Mouse (Mus musculus): ENCODE data around the gene Mdm2. TPM values are rescaled to one million over a fixed set of nuclear protein-coding genes. Genes with fewer than 3 reads are reported as not detected.

Gene Mdm2
- polyA plus RNA-seq, 1 experiment from 2014 or later, result 63.1 TPM

DNA sequence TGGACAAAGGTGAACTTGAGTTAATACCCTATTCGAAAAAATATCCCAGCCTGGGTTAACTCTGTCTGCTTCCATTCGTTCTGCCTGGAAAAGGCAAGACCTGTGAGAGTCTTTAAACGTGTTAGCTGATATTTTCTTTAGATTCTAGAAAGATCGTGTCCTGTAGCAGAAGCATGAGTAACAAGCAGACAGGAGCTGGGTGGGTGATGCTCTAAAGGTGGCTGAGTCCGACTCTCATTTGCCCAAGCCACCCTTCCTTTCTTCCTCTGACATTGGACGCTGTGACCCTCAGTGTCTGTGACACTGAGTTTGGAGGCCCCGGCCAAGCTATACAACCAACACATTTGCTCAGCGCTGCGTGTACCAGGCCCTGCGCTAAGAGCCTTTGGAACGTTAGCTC, 65.7 kb downstream of the Mdm2 start:
- Histone ChIP-seq H3K9me3 (ENCODE audit: control insufficient read depth, low read length) (no peaks in the 10 kb centered on the region), H3K4me1 (ENCODE audit: control insufficient read depth, insufficient read depth, low read length) (peaks cover 14% of the 10 kb centered on the region), H3K36me3 (ENCODE audit: control insufficient read depth, insufficient read depth, low read length) (no peaks in the 10 kb centered on the region), H3K4me2 (ENCODE audit: low read depth, severe bottlenecking) (no peak overlapping the region), H3K4me3 (ENCODE audit: low read depth, low read length) (no peak overlapping the region), H3K27me3 (ENCODE audit: control insufficient read depth, insufficient read depth, low read length) (no peaks in the 10 kb centered on the region), H3K27ac (replicated peaks; ENCODE audit: low read depth, low read length) (peak overlapping the region; percentile 22; the same call in 1 of the 2 replicates), H3K9ac (ENCODE audit: low read length) (no peak overlapping the region)
- DNase-seq (ENCODE audit: low spot score) (no peak), ATAC-seq (ENCODE audit: insufficient number of reproducible peaks, low FRiP score, low TSS enrichment, low read depth) (no peak)
- WGBS, result 86% methylated on average over 11 of the region's 11 CpGs

- no peaks in the 10 kb centered on the region for H3K27me3 ChIP-seq (ENCODE audit: control insufficient read depth, insufficient read depth, low read length)
- no peaks in the 10 kb centered on the region for H3K9me3 ChIP-seq (ENCODE audit: control insufficient read depth, low read length)
- H3K4me2 ChIP-seq (ENCODE audit: low read depth, severe bottlenecking), result no peak overlapping the region
- no peak overlapping the region for H3K9ac ChIP-seq (ENCODE audit: low read length)
- no peak overlapping the region for H3K4me3 ChIP-seq (ENCODE audit: low read depth, low read length)
- no peaks in the 10 kb centered on the region for H3K36me3 ChIP-seq (ENCODE audit: control insufficient read depth, insufficient read depth, low read length)
- peaks cover 14% of the 10 kb centered on the region for H3K4me1 ChIP-seq (ENCODE audit: control insufficient read depth, insufficient read depth, low read length)
- WGBS, result 37% methylated on average over 8 of the region's 8 CpGs
- DNase-seq (ENCODE audit: low spot score) (no peak), ATAC-seq (ENCODE audit: insufficient number of reproducible peaks, low FRiP score, low TSS enrichment, low read depth) (no peak)
- H3K27ac ChIP-seq (replicated peaks; ENCODE audit: low read depth, low read length), result 0 out of 2 replicates have a peak overlapping the region, but pooled peaks have one; percentile 22
These were observed 66.2 kb downstream of the Mdm2 start for GRCm38 (mm10) chr10:117644429-117644748.

DNA sequence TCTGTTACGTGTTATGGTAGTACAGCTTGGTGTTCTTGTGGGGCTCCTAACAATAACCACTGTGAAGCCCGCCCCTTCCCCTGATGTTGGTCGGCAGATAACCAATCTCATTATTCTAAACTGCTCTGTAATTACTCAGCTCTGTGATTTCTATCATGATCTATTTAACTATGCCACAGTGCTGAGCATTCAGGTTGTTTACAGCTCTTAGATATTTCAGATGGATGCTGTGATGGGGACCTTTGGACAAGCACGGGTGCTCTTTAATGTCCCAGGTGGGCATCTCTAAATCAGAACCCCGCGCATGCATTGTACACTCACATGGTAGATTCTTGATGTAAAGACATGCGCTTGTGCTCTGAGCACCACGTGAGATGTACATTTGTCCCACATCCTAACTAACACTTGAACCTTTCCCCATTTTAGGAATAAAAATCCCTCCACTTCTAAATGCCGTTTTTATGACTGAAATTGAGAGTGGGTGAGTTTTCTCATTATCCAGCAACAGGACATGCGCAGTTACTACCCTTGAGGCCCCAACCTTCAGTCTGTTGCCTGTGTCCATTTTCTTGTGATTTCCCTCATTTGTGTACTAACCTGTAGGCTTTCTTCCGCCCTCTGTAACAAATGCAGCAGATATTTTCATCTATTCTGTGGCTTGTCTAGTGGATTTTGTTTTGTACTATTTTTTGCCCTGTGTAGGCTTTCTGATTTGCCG, 66.7 kb downstream of the Mdm2 start:
- Histone ChIP-seq H3K27ac (replicated peaks; ENCODE audit: low read depth, low read length) (no peak overlapping the region), H3K36me3 (ENCODE audit: control insufficient read depth, insufficient read depth, low read length) (no peaks in the 10 kb centered on the region), H3K4me2 (ENCODE audit: low read depth, severe bottlenecking) (no peak overlapping the region), H3K9me3 (ENCODE audit: control insufficient read depth, low read length) (no peaks in the 10 kb centered on the region), H3K4me1 (ENCODE audit: control insufficient read depth, insufficient read depth, low read length) (peaks cover 14% of the 10 kb centered on the region), H3K4me3 (ENCODE audit: low read depth, low read length) (no peak overlapping the region), H3K27me3 (ENCODE audit: control insufficient read depth, insufficient read depth, low read length) (no peaks in the 10 kb centered on the region), H3K9ac (ENCODE audit: low read length) (no peak overlapping the region; the same call in 1 of the 2 replicates)
- ATAC-seq (ENCODE audit: insufficient number of reproducible peaks, low FRiP score, low TSS enrichment, low read depth) (no peak), DNase-seq (ENCODE audit: low spot score) (no peak)
- 77% methylated on average over 12 of the region's 12 CpGs for WGBS

DNA sequence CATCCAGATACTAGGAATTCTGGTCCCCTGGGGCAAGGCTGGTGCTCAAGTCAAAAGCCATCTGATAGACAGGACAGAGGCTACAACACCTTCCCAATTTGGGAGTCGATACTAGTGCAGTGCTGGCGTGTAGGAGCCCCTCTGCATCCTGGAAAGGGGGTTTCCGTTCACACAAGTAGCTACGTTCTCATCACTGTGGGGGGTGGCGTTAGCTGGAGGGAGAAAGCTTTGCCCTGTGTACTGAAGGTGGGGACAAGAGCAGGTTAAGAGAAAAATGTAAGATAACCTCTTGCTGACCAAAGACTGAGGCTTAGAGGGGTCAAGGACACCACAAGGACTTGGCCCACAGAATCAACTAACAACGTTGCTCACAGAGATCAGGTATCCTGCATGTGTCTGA, 67.3 kb downstream of the Mdm2 start:
- H3K4me1 ChIP-seq (ENCODE audit: control insufficient read depth, insufficient read depth, low read length), result peaks cover 14% of the 10 kb centered on the region
- H3K4me3 ChIP-seq (ENCODE audit: low read depth, low read length), result no peak overlapping the region
- H3K27me3 ChIP-seq (ENCODE audit: control insufficient read depth, insufficient read depth, low read length), result no peaks in the 10 kb centered on the region
- H3K4me2 ChIP-seq (ENCODE audit: low read depth, severe bottlenecking), result no peak overlapping the region
- ATAC-seq (ENCODE audit: insufficient number of reproducible peaks, low FRiP score, low TSS enrichment, low read depth) (no peak), DNase-seq (ENCODE audit: low spot score) (no peak)
- no peak overlapping the region for H3K9ac ChIP-seq (ENCODE audit: low read length)
- no peaks in the 10 kb centered on the region for H3K9me3 ChIP-seq (ENCODE audit: control insufficient read depth, low read length)
- no peak overlapping the region for H3K27ac ChIP-seq (replicated peaks; ENCODE audit: low read depth, low read length)
- no peaks in the 10 kb centered on the region for H3K36me3 ChIP-seq (ENCODE audit: control insufficient read depth, insufficient read depth, low read length)
- WGBS, result 77% methylated on average over 6 of the region's 6 CpGs

DNA sequence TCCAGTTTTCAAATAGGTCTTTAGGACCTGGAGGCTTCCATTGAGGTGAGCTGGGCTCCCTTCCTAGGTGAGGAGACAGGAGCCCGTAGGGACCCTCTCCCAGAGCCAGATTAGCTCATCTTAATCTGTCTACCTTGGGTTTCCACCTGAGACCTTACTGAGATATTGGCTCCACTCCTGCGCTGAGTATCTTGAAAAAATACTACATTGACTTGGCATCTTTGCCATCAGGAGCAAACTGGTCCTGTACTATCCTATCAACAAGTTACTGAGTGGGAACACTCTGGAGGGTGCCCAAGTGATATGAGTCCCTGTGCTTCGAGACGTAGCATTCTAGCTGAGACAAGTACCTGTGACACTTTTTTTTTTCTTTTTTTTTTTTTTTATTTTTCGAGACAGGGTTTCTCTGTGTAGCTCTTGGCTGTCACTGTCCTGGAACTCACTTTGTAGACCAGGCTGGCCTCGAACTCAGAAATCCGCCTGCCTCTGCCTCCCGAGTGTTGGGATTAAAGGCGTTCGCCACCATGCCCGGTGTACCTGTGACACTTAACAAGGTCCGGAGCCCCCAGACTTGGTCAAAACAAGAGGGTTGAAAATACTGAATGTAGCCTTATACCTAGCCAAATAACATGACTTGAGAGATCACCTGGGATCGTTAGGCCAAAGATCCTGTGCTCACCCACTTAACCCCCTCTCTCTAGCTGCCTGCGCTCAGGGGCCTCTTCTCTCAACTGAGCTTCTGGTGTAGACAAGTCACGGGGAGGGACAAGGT, 67.9 kb downstream of the Mdm2 start:
- WGBS, result 93% methylated on average over 15 of the region's 15 CpGs
- H3K4me1 ChIP-seq (ENCODE audit: control insufficient read depth, insufficient read depth, low read length), result peaks cover 14% of the 10 kb centered on the region
- H3K9ac ChIP-seq (ENCODE audit: low read length), result no peak overlapping the region
- H3K4me2 ChIP-seq (ENCODE audit: low read depth, severe bottlenecking), result no peak overlapping the region
- ATAC-seq (ENCODE audit: insufficient number of reproducible peaks, low FRiP score, low TSS enrichment, low read depth) (no peak), DNase-seq (ENCODE audit: low spot score) (no peak)
- no peak overlapping the region for H3K27ac ChIP-seq (replicated peaks; ENCODE audit: low read depth, low read length)
- no peak overlapping the region for H3K4me3 ChIP-seq (ENCODE audit: low read depth, low read length)
- H3K27me3 ChIP-seq (ENCODE audit: control insufficient read depth, insufficient read depth, low read length), result no peaks in the 10 kb centered on the region
- no peaks in the 10 kb centered on the region for H3K36me3 ChIP-seq (ENCODE audit: control insufficient read depth, insufficient read depth, low read length)
- no peaks in the 10 kb centered on the region for H3K9me3 ChIP-seq (ENCODE audit: control insufficient read depth, low read length)

GRCm38 (mm10) chr10:117642201-117642450, 68.4 kb downstream of the Mdm2 start:
- no peaks in the 10 kb centered on the region for H3K36me3 ChIP-seq (ENCODE audit: control insufficient read depth, insufficient read depth, low read length)
- H3K4me2 ChIP-seq (ENCODE audit: low read depth, severe bottlenecking), result no peak overlapping the region
- no peak for ATAC-seq (ENCODE audit: insufficient number of reproducible peaks, low FRiP score, low TSS enrichment, low read depth)
- H3K27ac ChIP-seq (replicated peaks; ENCODE audit: low read depth, low read length), result no peak overlapping the region
- H3K27me3 ChIP-seq (ENCODE audit: control insufficient read depth, insufficient read depth, low read length), result no peaks in the 10 kb centered on the region
- no peak for DNase-seq (ENCODE audit: low spot score)
- no peak overlapping the region for H3K9ac ChIP-seq (ENCODE audit: low read length)
- H3K4me3 ChIP-seq (ENCODE audit: low read depth, low read length), result no peak overlapping the region
- H3K4me1 ChIP-seq (ENCODE audit: control insufficient read depth, insufficient read depth, low read length), result peaks cover 14% of the 10 kb centered on the region
- WGBS, result 87% methylated on average over 9 of the region's 9 CpGs
- H3K9me3 ChIP-seq (ENCODE audit: control insufficient read depth, low read length), result no peaks in the 10 kb centered on the region

DNA sequence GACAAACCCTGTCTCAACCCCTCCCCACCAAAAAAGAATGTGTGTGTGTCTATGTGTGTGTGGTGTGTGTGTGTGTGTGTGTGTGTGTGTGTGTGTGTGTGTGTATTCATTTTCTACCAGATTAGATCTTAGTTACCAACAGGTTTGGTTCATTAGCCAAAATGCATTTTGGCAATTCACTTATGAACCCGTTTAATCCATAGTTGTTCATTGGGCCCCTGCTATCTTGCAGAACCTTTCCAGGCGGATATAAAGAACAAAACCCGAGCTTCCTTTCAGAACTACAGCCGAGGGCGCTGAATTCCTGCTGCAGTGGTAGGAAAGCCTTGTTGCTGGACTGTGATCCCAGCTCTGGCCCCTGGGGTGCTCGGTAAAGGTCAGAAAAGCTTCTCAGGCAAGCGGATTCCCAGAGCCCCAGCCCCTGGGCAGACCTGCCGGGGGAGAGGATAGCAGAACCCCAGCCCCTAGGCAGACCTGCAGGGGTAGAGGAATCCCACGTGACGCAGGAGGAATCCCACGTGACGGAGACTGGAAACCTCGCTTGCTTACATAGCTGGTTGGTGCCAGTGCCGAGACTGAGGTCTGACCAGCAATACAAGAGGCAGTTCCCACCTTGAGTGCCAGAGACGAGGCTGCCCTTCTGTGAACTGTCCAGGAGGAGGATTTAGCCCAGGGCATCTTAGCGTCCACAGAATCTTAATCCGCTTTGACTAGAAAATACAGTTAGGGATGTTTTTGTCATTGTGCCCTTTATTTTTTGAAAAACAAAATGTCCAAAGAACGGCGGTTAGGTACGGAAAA, 69.0 kb downstream of the Mdm2 start:
- no peak for ATAC-seq (ENCODE audit: insufficient number of reproducible peaks, low FRiP score, low TSS enrichment, low read depth)
- H3K27ac ChIP-seq (replicated peaks; ENCODE audit: low read depth, low read length), result no peak overlapping the region
- no peak overlapping the region for H3K4me2 ChIP-seq (ENCODE audit: low read depth, severe bottlenecking)
- no peaks in the 10 kb centered on the region for H3K9me3 ChIP-seq (ENCODE audit: control insufficient read depth, low read length)
- no peaks in the 10 kb centered on the region for H3K36me3 ChIP-seq (ENCODE audit: control insufficient read depth, insufficient read depth, low read length)
- H3K9ac ChIP-seq (ENCODE audit: low read length), result no peak overlapping the region; the same call in 1 of the 2 replicates
- H3K27me3 ChIP-seq (ENCODE audit: control insufficient read depth, insufficient read depth, low read length), result no peaks in the 10 kb centered on the region
- no peak overlapping the region for H3K4me3 ChIP-seq (ENCODE audit: low read depth, low read length)
- H3K4me1 ChIP-seq (ENCODE audit: control insufficient read depth, insufficient read depth, low read length), result peaks cover 14% of the 10 kb centered on the region
- no peak for DNase-seq (ENCODE audit: low spot score)
- WGBS, result 57% methylated on average over 20 of the region's 20 CpGs

DNA sequence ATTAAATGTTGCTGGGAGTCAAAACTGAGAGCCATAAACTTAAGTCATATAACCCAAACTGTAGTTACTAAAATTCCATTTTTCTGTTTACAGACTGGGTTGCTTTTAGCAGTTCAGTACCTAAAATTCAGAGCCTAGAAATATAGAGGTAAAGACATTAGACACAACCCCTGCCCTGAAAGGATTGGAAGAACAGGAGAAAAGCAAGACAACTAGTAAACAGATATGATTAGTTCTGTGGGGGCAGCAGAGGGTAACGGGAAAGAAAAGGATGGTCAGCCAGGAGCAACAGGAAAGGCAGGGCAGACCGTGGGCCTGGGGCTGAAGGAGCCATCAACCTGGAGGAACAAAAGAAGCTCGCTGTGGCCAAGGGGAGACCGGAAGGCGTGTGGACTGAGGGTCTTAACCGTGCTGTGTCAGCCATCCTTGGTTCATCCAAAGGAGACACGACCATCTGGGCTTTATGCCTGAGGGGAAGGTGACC, 69.9 kb downstream of the Mdm2 start:
- Histone ChIP-seq H3K36me3 (ENCODE audit: control insufficient read depth, insufficient read depth, low read length) (no peaks in the 10 kb centered on the region), H3K4me2 (ENCODE audit: low read depth, severe bottlenecking) (no peak overlapping the region), H3K27me3 (ENCODE audit: control insufficient read depth, insufficient read depth, low read length) (no peaks in the 10 kb centered on the region), H3K4me1 (ENCODE audit: control insufficient read depth, insufficient read depth, low read length) (peaks cover 14% of the 10 kb centered on the region), H3K9ac (ENCODE audit: low read length) (no peak overlapping the region), H3K4me3 (ENCODE audit: low read depth, low read length) (no peak overlapping the region), H3K27ac (replicated peaks; ENCODE audit: low read depth, low read length) (no peak overlapping the region), H3K9me3 (ENCODE audit: control insufficient read depth, low read length) (no peaks in the 10 kb centered on the region)
- ATAC-seq (ENCODE audit: insufficient number of reproducible peaks, low FRiP score, low TSS enrichment, low read depth) (no peak), DNase-seq (ENCODE audit: low spot score) (no peak)
- 83% methylated on average over 7 of the region's 7 CpGs for WGBS
